Mouse (Mus musculus) liver, embryonic 12.5 days (tissue): ENCODE data around the gene Zfp120. TPM values are rescaled to one million over a fixed set of nuclear protein-coding genes. Genes with fewer than 3 reads are reported as not detected.
"Not testable (repeated sequence)": the region's sequence is repeated elsewhere in the genome, so short reads cannot be mapped to it uniquely, and the experiment has no call there.

ENCODE experiments used
- ATAC-seq: fragments of 200-750 bp; cut with Nextera tagmentation; 2 replicates; pipeline ENCODE4 v1.8.0; 2017; ENCODE audit warnings: moderate number of reproducible peaks, mild to moderate bottlenecking, moderate library complexity
- H3K27ac ChIP-seq: fragments of 300-500 bp; sonication (generic); 2 replicates; pipeline ENCODE4 v1.5.1; 2016; ENCODE audit warnings: mild to moderate bottlenecking
- H3K27me3 ChIP-seq: fragments of 300-500 bp; sonication (generic); replicated peaks from 2 replicates; pipeline ENCODE4 v1.6.1; 2016; ENCODE audit warnings: mild to moderate bottlenecking, moderate library complexity
- H3K36me3 ChIP-seq: fragments of 300-500 bp; sonication (generic); 2 replicates; pipeline ENCODE4 v1.6.1; 2016; ENCODE audit warnings: mild to moderate bottlenecking, moderate library complexity
- H3K4me1 ChIP-seq: fragments of 300-500 bp; sonication (generic); 2 replicates; pipeline ENCODE4 v1.6.1; 2016
- H3K4me2 ChIP-seq: fragments of 300-500 bp; sonication (generic); 2 replicates; pipeline ENCODE4 v1.6.1; 2016; ENCODE audit warnings: mild to moderate bottlenecking, moderate library complexity
- H3K4me3 ChIP-seq: fragments of 300-500 bp; sonication (generic); 2 replicates; pipeline ENCODE4 v1.5.1; 2016; ENCODE audit warnings: mild to moderate bottlenecking, moderate library complexity
- H3K9ac ChIP-seq: fragments of 300-500 bp; sonication (generic); 2 replicates; pipeline ENCODE4 v1.6.1; 2016; ENCODE audit warnings: mild to moderate bottlenecking, moderate library complexity
- H3K9me3 ChIP-seq: fragments of 300-500 bp; sonication (generic); replicated peaks from 2 replicates; pipeline ENCODE4 v1.6.1; 2016; ENCODE audit warnings: mild to moderate bottlenecking, moderate library complexity
- WGBS: fragments of 180-500 bp; shearing (Covaris S2); methylation state at CpG from one replicate; pipeline ENCODE4 v1.1.7; 2016; ENCODE audit not compliant: insufficient replicate concordance; 5-methylcytosine and 5-hydroxymethylcytosine counted together
- polyA plus RNA-seq: library from polyadenylated mRNA; unstranded; fragments of >200 nt; fragmentation: Nextera tagmentation; extraction: Ambion mirVana; gene quantifications from 2 replicates; pipeline ENCODE4 v1.2.1, GENCODE M21; 2016

Zfp120 gene
- polyA plus RNA-seq = 3.6 and 3.8 TPM in 2 replicates

DNA sequence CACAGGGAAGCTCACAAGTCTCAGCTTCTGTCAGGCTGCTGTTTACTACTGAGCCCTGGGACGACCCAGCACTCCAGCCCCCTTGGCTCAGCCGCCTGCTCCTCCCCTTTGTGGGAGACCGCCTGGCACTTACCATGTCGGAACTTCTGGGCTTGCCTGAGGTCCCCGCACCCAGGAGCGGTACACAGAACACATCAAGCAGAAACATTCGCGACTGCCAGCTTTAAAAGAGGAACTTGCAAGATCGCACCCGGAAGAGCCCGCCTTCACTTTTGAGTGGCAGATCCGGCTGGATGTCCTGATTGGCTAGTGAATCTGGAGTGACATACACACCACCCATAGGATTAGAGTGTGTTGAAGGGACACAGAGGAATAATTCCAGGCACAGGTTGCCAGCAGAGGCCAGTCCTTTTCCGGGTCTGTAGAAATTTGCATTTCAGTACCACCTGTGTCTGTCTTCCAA is at the start of gene Zfp120:
Gene Zfp120, minus strand, starts transcription at position 274 of the 463 bp plus-strand sequence.
- Histone ChIP-seq H3K4me1 (peaks cover 12% of the 10 kb centered on the region), H3K27ac (peak within 1 kb of the TSS; percentile 73), H3K9ac (peak within 1 kb of the TSS; percentile 83), H3K36me3 (peaks cover 15% of the 10 kb centered on the region; the same call in 1 of the 2 replicates), H3K27me3 (no peaks in the 10 kb centered on the region), H3K4me3 (peak within 1 kb of the TSS; percentile 74), H3K9me3 (no peaks in the 10 kb centered on the region), H3K4me2 (peak within 1 kb of the TSS; percentile 71)
- under 1% methylated on average over 13 of the region's 13 CpGs for WGBS
- ATAC-seq = peak; percentile 99

- H3K27ac ChIP-seq, H3K27me3 ChIP-seq, H3K9me3 ChIP-seq, H3K36me3 ChIP-seq, ATAC-seq, H3K9ac ChIP-seq, H3K4me2 ChIP-seq, H3K4me1 ChIP-seq, H3K4me3 ChIP-seq: not testable (repeated sequence)
- WGBS = 54% methylated on average over 7 of the region's 7 CpGs
These were observed 45.1 kb upstream of the Zfp120 start, which contains the start of gene Gm14139 for GRCm38 (mm10) chr2:150181570-150181999. TSS of gene Gm14139 (plus strand) at chr2:150181755.

- H3K4me2 ChIP-seq, H3K36me3 ChIP-seq, H3K27ac ChIP-seq, H3K27me3 ChIP-seq, H3K9ac ChIP-seq, H3K4me1 ChIP-seq, ATAC-seq, H3K4me3 ChIP-seq, H3K9me3 ChIP-seq: not testable (repeated sequence)
These were observed 44.5 kb upstream of the Zfp120 start for GRCm38 (mm10) chr2:150181046-150181445.

DNA sequence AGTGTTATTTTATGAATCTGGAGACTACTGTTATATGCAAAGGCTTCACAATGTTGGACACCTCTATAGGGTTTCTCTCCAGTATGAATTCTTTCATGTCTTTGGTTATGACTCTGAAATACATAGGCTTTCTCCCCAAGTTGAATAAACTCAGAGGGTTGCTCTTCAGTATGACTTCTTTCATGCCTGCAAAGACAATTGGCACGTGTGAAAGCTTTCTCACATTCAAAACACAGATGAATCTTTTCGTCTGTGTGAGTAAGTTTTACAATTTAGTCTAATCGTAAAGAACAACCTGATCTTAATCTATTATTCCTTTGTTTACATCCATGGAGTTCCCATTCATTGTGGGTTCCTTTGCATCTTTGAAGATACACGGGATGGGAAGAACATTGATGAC is 43.1 kb upstream of the Zfp120 start, which contains the start of gene Gm10770:
Gene Gm10770, minus strand, starts transcription at position 101 of the 400 bp plus-strand sequence.
- not testable (repeated sequence) for H3K36me3 ChIP-seq, H3K4me3 ChIP-seq, H3K27me3 ChIP-seq, H3K4me2 ChIP-seq, H3K27ac ChIP-seq, H3K9ac ChIP-seq, ATAC-seq, H3K4me1 ChIP-seq, H3K9me3 ChIP-seq
- WGBS = 63% methylated on average over 4 of the region's 4 CpGs

- no peaks in the 10 kb centered on the region for H3K4me1 ChIP-seq
- no peaks in the 10 kb centered on the region for H3K9me3 ChIP-seq
- no peaks in the 10 kb centered on the region for H3K36me3 ChIP-seq
- ATAC-seq = no peak
- H3K4me3 ChIP-seq = no peak overlapping the region
- H3K27me3 ChIP-seq = no peaks in the 10 kb centered on the region
- no peak overlapping the region for H3K9ac ChIP-seq
- no peak overlapping the region for H3K4me2 ChIP-seq
- no peak overlapping the region for H3K27ac ChIP-seq
These were observed 37.3 kb upstream of the Zfp120 start for GRCm38 (mm10) chr2:150173833-150174232.

- no peak overlapping the region for H3K27ac ChIP-seq
- no peaks in the 10 kb centered on the region for H3K27me3 ChIP-seq
- H3K36me3 ChIP-seq = no peaks in the 10 kb centered on the region
- H3K4me1 ChIP-seq = no peaks in the 10 kb centered on the region
- ATAC-seq = no peak
- no peaks in the 10 kb centered on the region for H3K9me3 ChIP-seq
- H3K4me3 ChIP-seq = no peak overlapping the region
- no peak overlapping the region for H3K9ac ChIP-seq
- no peak overlapping the region for H3K4me2 ChIP-seq
These were observed 30.2 kb upstream of the Zfp120 start for GRCm38 (mm10) chr2:150166703-150167102.

- no peak overlapping the region for H3K9ac ChIP-seq
- no peak overlapping the region for H3K27ac ChIP-seq
- WGBS = 61% methylated on average over 2 of the region's 2 CpGs
- peaks cover 39% of the 10 kb centered on the region for H3K36me3 ChIP-seq
- no peaks in the 10 kb centered on the region for H3K9me3 ChIP-seq
- no peak for ATAC-seq
- H3K4me2 ChIP-seq = no peak overlapping the region
- H3K4me1 ChIP-seq = peaks cover 12% of the 10 kb centered on the region
- H3K4me3 ChIP-seq = no peak overlapping the region
- H3K27me3 ChIP-seq = no peaks in the 10 kb centered on the region
These were observed 3.7 kb downstream of the Zfp120 start for GRCm38 (mm10) chr2:150132773-150133172.

DNA sequence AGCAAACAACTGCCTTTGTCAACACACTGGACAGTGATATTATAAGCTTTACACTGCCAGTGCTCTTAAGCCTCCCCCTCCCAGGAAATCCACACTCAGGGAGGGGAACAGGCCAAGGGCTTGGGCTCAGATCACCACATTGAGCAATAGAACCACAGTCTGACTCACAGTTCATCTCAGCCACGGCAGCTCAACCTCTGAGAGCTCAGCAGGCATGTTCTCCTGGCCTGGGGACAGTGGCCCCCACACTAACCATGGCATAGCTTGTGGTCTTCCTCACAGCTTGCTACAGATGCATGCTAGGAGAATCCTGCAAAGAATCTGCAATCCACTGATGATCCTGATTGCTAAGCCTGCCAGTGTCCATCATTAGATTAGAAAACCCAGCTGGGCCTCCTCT is 4.5 kb downstream of the Zfp120 start:
- not testable (repeated sequence) for H3K4me3 ChIP-seq, ATAC-seq, H3K27ac ChIP-seq, H3K27me3 ChIP-seq, H3K9ac ChIP-seq, H3K9me3 ChIP-seq, H3K4me2 ChIP-seq
- Histone ChIP-seq H3K36me3 (peaks cover 43% of the 10 kb centered on the region), H3K4me1 (peaks cover 12% of the 10 kb centered on the region)
- 36% methylated on average over 1 of the region's 1 CpGs for WGBS

- no peaks in the 10 kb centered on the region for H3K27me3 ChIP-seq
- H3K27ac ChIP-seq = no peak overlapping the region
- no peak overlapping the region for H3K4me2 ChIP-seq
- H3K4me1 ChIP-seq = no peaks in the 10 kb centered on the region
- ATAC-seq = no peak
- peaks cover 3% of the 10 kb centered on the region; the same call in 1 of the 2 replicates for H3K9me3 ChIP-seq
- H3K9ac ChIP-seq = no peak overlapping the region
- no peak overlapping the region for H3K4me3 ChIP-seq
- WGBS = 58% methylated on average over 10 of the region's 10 CpGs
- peaks cover 13% of the 10 kb centered on the region for H3K36me3 ChIP-seq
These were observed 25.1 kb downstream of the Zfp120 start for GRCm38 (mm10) chr2:150111247-150111912.

- H3K27me3 ChIP-seq, ATAC-seq, H3K4me3 ChIP-seq, H3K9ac ChIP-seq, H3K36me3 ChIP-seq, H3K9me3 ChIP-seq, H3K27ac ChIP-seq, H3K4me1 ChIP-seq, H3K4me2 ChIP-seq: not testable (repeated sequence)
- 20% methylated on average over 2 of the region's 2 CpGs for WGBS
These were observed 36.9 kb downstream of the Zfp120 start for GRCm38 (mm10) chr2:150099618-150100017.

Other genes with a start within 250 kb of the Zfp120 start
- gene Gm10770, start 43.0 kb upstream of the Zfp120 start, polyA plus RNA-seq = not detected in 2 replicates
- gene Gm14139, start 45.0 kb upstream of the Zfp120 start, polyA plus RNA-seq = 0.10 and 0.12 TPM in 2 replicates
- gene Zfp937, start 81.4 kb upstream of the Zfp120 start, polyA plus RNA-seq = 1.7 and 1.8 TPM in 2 replicates
- 1.9 and 2.5 TPM in 2 replicates for gene Gm21994, start 118.9 kb upstream of the Zfp120 start, polyA plus RNA-seq
- gene Gm14124, start 120.8 kb upstream of the Zfp120 start, polyA plus RNA-seq = not detected in 2 replicates
- gene Gm10130, start 187.0 kb upstream of the Zfp120 start, polyA plus RNA-seq = 1.2 and 1.3 TPM in 2 replicates
- gene 3300002I08Rik, start 226.1 kb upstream of the Zfp120 start, polyA plus RNA-seq = 1.5 and 1.8 TPM in 2 replicates